Comparison of ENCODE assay signal across 16 mouse cellular contexts in the genomic region with DNA sequence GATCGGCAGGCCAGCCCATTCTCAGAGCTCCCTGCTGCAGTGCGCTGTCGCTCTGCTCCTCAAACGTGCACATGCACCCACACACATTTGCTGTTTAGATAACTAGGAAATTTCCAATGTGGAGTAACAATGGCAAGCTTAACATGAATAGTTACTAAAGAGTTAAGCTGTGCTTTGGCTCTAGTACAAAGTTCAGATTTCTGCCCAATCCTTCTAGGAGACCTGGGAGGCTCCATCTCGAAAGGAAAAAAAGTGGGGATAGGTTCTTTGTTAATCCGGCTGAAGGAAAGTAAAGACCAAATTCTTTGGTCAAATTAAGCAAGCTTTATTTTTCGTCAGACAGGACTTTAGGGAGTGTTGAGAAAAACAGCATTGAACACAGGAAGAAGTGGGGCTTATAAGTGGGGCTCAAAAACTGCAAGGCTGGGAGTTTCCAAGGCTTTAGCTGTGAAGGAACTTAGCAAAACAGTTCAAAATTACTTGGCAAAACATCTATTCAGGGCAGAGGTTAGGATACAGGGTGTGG. TPM values are rescaled to one million over a fixed set of nuclear protein-coding genes. Genes with fewer than 3 reads are reported as not detected.
DNase-seq lines count a peak whose midpoint lies in the region; ATAC-seq and TF ChIP-seq lines count a peak whose summit lies in the region.
"Had no signal": no experiment of that assay in that cellular context is flagged by ENCODE, and none has a peak within 500 bp of the region (broad histone marks: within the 10 kb centered on the region; RNA-seq: fewer than 3 reads in every experiment).

No protein-coding gene starts in this region.

- no peaks in the 10 kb centered on the region for H3K9me3 ChIP-seq in liver, embryonic 13.5 days (replicated peaks)
- H3K9me3 ChIP-seq in liver, embryonic 12.5 days (replicated peaks), result no peaks in the 10 kb centered on the region
- H3K9me3 ChIP-seq in intestine, embryonic 15.5 days, result no peaks in the 10 kb centered on the region
- no peaks in the 10 kb centered on the region for H3K9me3 ChIP-seq in neural tube, embryonic 15.5 days (replicated peaks)
- H3K9me3 ChIP-seq: megakaryocyte, embryonic 14.5 days had no signal

- intact Hi-C loops in heart, adult 2 months (cut with DNase I), result no loop called here

- no peaks in the 10 kb centered on the region for H3K27me3 ChIP-seq in liver, embryonic 13.5 days
- no peaks in the 10 kb centered on the region for H3K27me3 ChIP-seq in liver, embryonic 12.5 days (replicated peaks)
- no peaks in the 10 kb centered on the region for H3K27me3 ChIP-seq in intestine, embryonic 15.5 days (replicated peaks)
- H3K27me3 ChIP-seq in heart, adult 2 months (ENCODE audit: control insufficient read depth, insufficient read depth, low read length), result no peaks in the 10 kb centered on the region
- H3K27me3 ChIP-seq in neural tube, embryonic 15.5 days (replicated peaks), result no peaks in the 10 kb centered on the region
- H3K27me3 ChIP-seq: megakaryocyte, embryonic 14.5 days had no signal

- no peak overlapping the region for H3K4me2 ChIP-seq in liver, embryonic 13.5 days
- H3K4me2 ChIP-seq in liver, embryonic 12.5 days, result no peak overlapping the region
- peak overlapping the region; percentile 39 for H3K4me2 ChIP-seq in intestine, embryonic 15.5 days (replicated peaks)
- H3K4me2 ChIP-seq in neural tube, embryonic 15.5 days, result no peak overlapping the region

- WGBS in liver, embryonic 13.5 days (ENCODE audit: insufficient replicate concordance), result 76% methylated on average over 7 of the region's 7 CpGs
- 73% methylated on average over 7 of the region's 7 CpGs for WGBS in liver, embryonic 12.5 days (ENCODE audit: insufficient replicate concordance)
- 46% methylated on average over 7 of the region's 7 CpGs for WGBS in intestine, embryonic 15.5 days
- 21% methylated on average over 7 of the region's 7 CpGs for WGBS in olfactory bulb, adult 2 months
- 73% methylated on average over 7 of the region's 7 CpGs for WGBS in heart, adult 2 months
- 88% methylated on average over 7 of the region's 7 CpGs for WGBS in neural tube, embryonic 15.5 days

- peaks cover 31% of the 10 kb centered on the region for H3K4me1 ChIP-seq in liver, embryonic 13.5 days (replicated peaks)
- H3K4me1 ChIP-seq in liver, embryonic 12.5 days, result peaks cover 19% of the 10 kb centered on the region
- no peaks in the 10 kb centered on the region for H3K4me1 ChIP-seq in intestine, embryonic 15.5 days (replicated peaks)
- no peaks in the 10 kb centered on the region for H3K4me1 ChIP-seq in olfactory bulb, adult 2 months (ENCODE audit: control insufficient read depth, insufficient read depth, low read length)
- no peaks in the 10 kb centered on the region; the same call in 1 of the 2 replicates for H3K4me1 ChIP-seq in heart, adult 2 months (ENCODE audit: control insufficient read depth, insufficient read depth, low read length)
- H3K4me1 ChIP-seq in neural tube, embryonic 15.5 days, result no peaks in the 10 kb centered on the region

- no peak for TF ChIP-seq CTCF in olfactory bulb, adult 2 months (IDR thresholded peaks at IDR 0.05; ENCODE audit: insufficient read depth, low read depth, low read length)
- no peak for TF ChIP-seq CTCF in heart, adult 2 months (IDR thresholded peaks at IDR 0.05)

- peaks cover 8% of the 10 kb centered on the region; the same call in 1 of the 2 replicates for H3K36me3 ChIP-seq in liver, embryonic 13.5 days
- peaks cover 22% of the 10 kb centered on the region for H3K36me3 ChIP-seq in liver, embryonic 12.5 days
- no peaks in the 10 kb centered on the region for H3K36me3 ChIP-seq in intestine, embryonic 15.5 days
- no peaks in the 10 kb centered on the region for H3K36me3 ChIP-seq in heart, adult 2 months (ENCODE audit: control insufficient read depth, insufficient read depth, low read length)
- peaks cover 4% of the 10 kb centered on the region for H3K36me3 ChIP-seq in neural tube, embryonic 15.5 days

- TF ChIP-seq EP300 in heart, adult 2 months (IDR thresholded peaks at IDR 0.05; ENCODE audit: insufficient read depth, low read depth, low read length), result no peak

- H3K79me2 ChIP-seq in heart, adult 2 months (replicated peaks; ENCODE audit: control insufficient read depth, insufficient read depth, low read length), result no peaks in the 10 kb centered on the region; the same call in 1 of the 2 replicates

- no peak overlapping the region for H3K9ac ChIP-seq in liver, embryonic 13.5 days
- no peak overlapping the region for H3K9ac ChIP-seq in liver, embryonic 12.5 days
- no peak overlapping the region; the same call in 1 of the 2 replicates for H3K9ac ChIP-seq in intestine, embryonic 15.5 days
- H3K9ac ChIP-seq in heart, adult 2 months (ENCODE audit: low read depth, low read length), result no peak overlapping the region
- H3K9ac ChIP-seq in neural tube, embryonic 15.5 days (replicated peaks), result no peak overlapping the region

- no peak for DNase-seq in liver, embryonic 13.5 days
- DNase-seq in kidney, adult 9 months, result peak; percentile 75
- DNase-seq in cerebellum, postnatal 4 days (ENCODE audit: low spot score in 2 of 2), result no peak
- no peak for DNase-seq in heart, adult 2 months
- DNase-seq: gastrocnemius, postnatal 25 days; retina, postnatal 1 day had no signal

- H3K27ac ChIP-seq in liver, embryonic 13.5 days, result peak overlapping the region; percentile 40; the same call in 1 of the 2 replicates
- H3K27ac ChIP-seq in liver, embryonic 12.5 days, result no peak overlapping the region
- peak overlapping the region; percentile 80 for H3K27ac ChIP-seq in intestine, embryonic 15.5 days
- 0 out of 2 replicates have a peak overlapping the region, but pooled peaks have one; percentile 57 for H3K27ac ChIP-seq in olfactory bulb, adult 2 months (ENCODE audit: insufficient read depth, low read depth, low read length)
- H3K27ac ChIP-seq in heart, adult 2 months, result no peak overlapping the region
- no peak overlapping the region for H3K27ac ChIP-seq in neural tube, embryonic 15.5 days (replicated peaks)

- TF ChIP-seq POLR2A in olfactory bulb, adult 2 months (IDR thresholded peaks at IDR 0.05; ENCODE audit: insufficient read depth, low read depth, low read length), result no peak
- no peak for TF ChIP-seq POLR2A in heart, adult 2 months (IDR thresholded peaks at IDR 0.05; ENCODE audit: insufficient read depth, low read depth, low read length)

- no peak for ATAC-seq in liver, embryonic 13.5 days (ENCODE audit: low read depth)
- ATAC-seq in liver, embryonic 12.5 days, result no peak
- ATAC-seq in intestine, embryonic 15.5 days, result peak; percentile 46; the same call in 1 of the 2 replicates
- no peak for ATAC-seq in neural tube, embryonic 15.5 days (ENCODE audit: low FRiP score)
- ATAC-seq: inflammation-experienced regulatory T-cells, adult 6 months had no signal

- no peak overlapping the region for H3K4me3 ChIP-seq in liver, embryonic 13.5 days (replicated peaks)
- H3K4me3 ChIP-seq in liver, embryonic 12.5 days, result no peak overlapping the region
- H3K4me3 ChIP-seq in intestine, embryonic 15.5 days (replicated peaks), result no peak overlapping the region
- no peak overlapping the region for H3K4me3 ChIP-seq in olfactory bulb, adult 2 months (ENCODE audit: insufficient read depth, low read depth, low read length)
- no peak overlapping the region for H3K4me3 ChIP-seq in heart, adult 2 months
- H3K4me3 ChIP-seq in neural tube, embryonic 15.5 days (replicated peaks), result no peak overlapping the region
- H3K4me3 ChIP-seq: megakaryocyte, embryonic 14.5 days; myocyte had no signal

RNA-seq across cellular contexts. Expression of gene Dnajb7, which starts 14.1 kb away (rescaled TPM):
- polyA plus RNA-seq in liver, embryonic 13.5 days (2015; fragmentation: Nextera tagmentation; extraction: Ambion mirVana), result 0.92 and 0.95 TPM in 2 replicates
- 1.2 and 1.3 TPM in 2 replicates for polyA plus RNA-seq in liver, embryonic 12.5 days (2016; fragmentation: Nextera tagmentation; extraction: Ambion mirVana)
- 1.6 and 1.8 TPM in 2 replicates for polyA plus RNA-seq in intestine, embryonic 15.5 days (2015; fragmentation: Nextera tagmentation; extraction: Ambion mirVana)
- not detected in 2 replicates for polyA plus RNA-seq in olfactory bulb, adult 2 months (2012; ENCODE audit: insufficient read depth, insufficient read length, low replicate concordance, missing spikeins)
- total RNA-seq in heart, adult 2 months (2021), result not detected
- not detected in 2 replicates for polyA plus RNA-seq in heart, adult 2 months (2012; rRNA removed)
- 1.9 and 2.3 TPM in 2 replicates for polyA plus RNA-seq in neural tube, embryonic 15.5 days (2015; fragmentation: Nextera tagmentation; extraction: Ambion mirVana)
- total RNA-seq: common myeloid progenitor, adult 5-6 weeks; gastrocnemius, postnatal 25 days; heart, postnatal 25 days; left cerebral cortex, postnatal 25 days had no signal

RNA-seq across cellular contexts. Expression of gene Xpnpep3, which starts 22.3 kb away (rescaled TPM):
- 6.2 and 7.7 TPM in 2 replicates for polyA plus RNA-seq in liver, embryonic 13.5 days (2015; fragmentation: Nextera tagmentation; extraction: Ambion mirVana)
- 10.1 and 10.5 TPM in 2 replicates for polyA plus RNA-seq in liver, embryonic 12.5 days (2016; fragmentation: Nextera tagmentation; extraction: Ambion mirVana)
- polyA plus RNA-seq in intestine, embryonic 15.5 days (2015; fragmentation: Nextera tagmentation; extraction: Ambion mirVana), result 7.5 and 8.3 TPM in 2 replicates
- not detected in 2 replicates for polyA plus RNA-seq in olfactory bulb, adult 2 months (2012; ENCODE audit: insufficient read depth, insufficient read length, low replicate concordance, missing spikeins)
- total RNA-seq in heart, adult 2 months (2021), result 10 to 100 TPM; 10.8 to 12.9 TPM
- 5.8 and 12.3 TPM in 2 replicates for polyA plus RNA-seq in heart, adult 2 months (2012; rRNA removed)
- 8.1 and 10.9 TPM in 2 replicates for polyA plus RNA-seq in neural tube, embryonic 15.5 days (2015; fragmentation: Nextera tagmentation; extraction: Ambion mirVana)

RNA-seq across cellular contexts. Expression of gene St13, which starts 22.3 kb away (rescaled TPM):
- 77.9 and 98.0 TPM in 2 replicates for polyA plus RNA-seq in liver, embryonic 13.5 days (2015; fragmentation: Nextera tagmentation; extraction: Ambion mirVana)
- polyA plus RNA-seq in liver, embryonic 12.5 days (2016; fragmentation: Nextera tagmentation; extraction: Ambion mirVana), result 105 TPM in 2 replicates
- 145 and 170 TPM in 2 replicates for polyA plus RNA-seq in intestine, embryonic 15.5 days (2015; fragmentation: Nextera tagmentation; extraction: Ambion mirVana)
- 972 TPM in 1 of 2 replicates, not detected in the other for polyA plus RNA-seq in olfactory bulb, adult 2 months (2012; ENCODE audit: insufficient read depth, insufficient read length, low replicate concordance, missing spikeins)
- total RNA-seq in heart, adult 2 months (2021), result 100 to 1,000 TPM; 108 to 111 TPM
- 15.8 and 19.6 TPM in 2 replicates for polyA plus RNA-seq in heart, adult 2 months (2012; rRNA removed)
- polyA plus RNA-seq in neural tube, embryonic 15.5 days (2015; fragmentation: Nextera tagmentation; extraction: Ambion mirVana), result 185 and 188 TPM in 2 replicates

RNA-seq across cellular contexts. Expression of gene Rbx1, which starts 43.9 kb away (rescaled TPM):
- 336 and 337 TPM in 2 replicates for polyA plus RNA-seq in liver, embryonic 13.5 days (2015; fragmentation: Nextera tagmentation; extraction: Ambion mirVana)
- 334 and 384 TPM in 2 replicates for polyA plus RNA-seq in liver, embryonic 12.5 days (2016; fragmentation: Nextera tagmentation; extraction: Ambion mirVana)
- polyA plus RNA-seq in intestine, embryonic 15.5 days (2015; fragmentation: Nextera tagmentation; extraction: Ambion mirVana), result 459 and 464 TPM in 2 replicates
- not detected in 2 replicates for polyA plus RNA-seq in olfactory bulb, adult 2 months (2012; ENCODE audit: insufficient read depth, insufficient read length, low replicate concordance, missing spikeins)
- 100 to 1,000 TPM; 106 to 122 TPM for total RNA-seq in heart, adult 2 months (2021)
- polyA plus RNA-seq in heart, adult 2 months (2012; rRNA removed), result 67.8 and 96.1 TPM in 2 replicates
- polyA plus RNA-seq in neural tube, embryonic 15.5 days (2015; fragmentation: Nextera tagmentation; extraction: Ambion mirVana), result 407 and 418 TPM in 2 replicates

Comparison
In these comparisons a context has a peak if more than half of its experiments do, and no peak if none do; other contexts are left out.
1. H3K27ac ChIP-seq: peak in liver, embryonic 13.5 days (single experiment), intestine, embryonic 15.5 days (single experiment) and olfactory bulb, adult 2 months (single experiment); none in liver, embryonic 12.5 days (single experiment), heart, adult 2 months (single experiment) and neural tube, embryonic 15.5 days (single experiment).